Comparison of ENCODE assay signal across 10 mouse cellular contexts in genomic region chr10:75676819-75677565, GRCm38 (mm10). TPM values are rescaled to one million over a fixed set of nuclear protein-coding genes. Genes with fewer than 3 reads are reported as not detected.
DNase-seq lines count a peak whose midpoint lies in the region; ATAC-seq and TF ChIP-seq lines count a peak whose summit lies in the region.
"Had no signal": no experiment of that assay in that cellular context is flagged by ENCODE, and none has a peak within 500 bp of the region (broad histone marks: within the 10 kb centered on the region; RNA-seq: fewer than 3 reads in every experiment).

No protein-coding gene starts in this region.

- H3K4me3 ChIP-seq in limb, embryonic 15.5 days = no peak overlapping the region
- no peak overlapping the region for H3K4me3 ChIP-seq in limb, embryonic 10.5 days
- no peak overlapping the region for H3K4me3 ChIP-seq in liver, embryonic 15.5 days (replicated peaks)
- H3K4me3 ChIP-seq in stomach, embryonic 15.5 days (replicated peaks) = no peak overlapping the region
- no peak overlapping the region for H3K4me3 ChIP-seq in thymus, adult 2 months (ENCODE audit: control insufficient read depth, insufficient read depth, low read length)
- H3K4me3 ChIP-seq: erythroblast, embryonic 14.5 days had no signal

- no peak for TF ChIP-seq POLR2A in thymus, adult 2 months (IDR thresholded peaks at IDR 0.05; ENCODE audit: control insufficient read depth, extremely low read depth, insufficient read depth, low read length, poor library complexity)

- TF ChIP-seq CTCF in thymus, adult 2 months (IDR thresholded peaks at IDR 0.05; ENCODE audit: borderline replicate concordance, control insufficient read depth, extremely low read depth, insufficient read depth, low read length, poor library complexity) = no peak

- WGBS in limb, embryonic 15.5 days = 82% methylated on average over 7 of the region's 7 CpGs
- 95% methylated on average over 7 of the region's 7 CpGs for WGBS in limb, embryonic 10.5 days
- 74% methylated on average over 7 of the region's 7 CpGs for WGBS in liver, embryonic 15.5 days (ENCODE audit: insufficient replicate concordance)
- WGBS in stomach, embryonic 15.5 days = 65% methylated on average over 7 of the region's 7 CpGs
- 94% methylated on average over 7 of the region's 7 CpGs for WGBS in thymus, adult 2 months

- no peak overlapping the region for H3K9ac ChIP-seq in limb, embryonic 15.5 days
- no peak overlapping the region for H3K9ac ChIP-seq in liver, embryonic 15.5 days
- no peak overlapping the region for H3K9ac ChIP-seq in stomach, embryonic 15.5 days

- H3K9me3 ChIP-seq in limb, embryonic 15.5 days = no peaks in the 10 kb centered on the region
- no peaks in the 10 kb centered on the region for H3K9me3 ChIP-seq in limb, embryonic 10.5 days (replicated peaks)
- no peaks in the 10 kb centered on the region for H3K9me3 ChIP-seq in liver, embryonic 15.5 days (replicated peaks)
- H3K9me3 ChIP-seq in stomach, embryonic 15.5 days = no peaks in the 10 kb centered on the region

- ATAC-seq in limb, embryonic 15.5 days (ENCODE audit: insufficient number of reproducible peaks, low FRiP score, low TSS enrichment, low read depth) = no peak
- no peak for ATAC-seq in liver, embryonic 15.5 days (ENCODE audit: insufficient read depth)
- no peak for ATAC-seq in stomach, embryonic 15.5 days (ENCODE audit: insufficient read depth, low FRiP score, low read depth)

- H3K27me3 ChIP-seq in limb, embryonic 15.5 days = no peaks in the 10 kb centered on the region
- no peaks in the 10 kb centered on the region for H3K27me3 ChIP-seq in limb, embryonic 10.5 days (ENCODE audit: low read depth, poor library complexity, severe bottlenecking)
- no peaks in the 10 kb centered on the region for H3K27me3 ChIP-seq in liver, embryonic 15.5 days
- no peaks in the 10 kb centered on the region for H3K27me3 ChIP-seq in stomach, embryonic 15.5 days (replicated peaks)
- no peaks in the 10 kb centered on the region for H3K27me3 ChIP-seq in thymus, adult 2 months (ENCODE audit: control insufficient read depth, insufficient read depth, low read length)

- 0 out of 2 replicates have a peak overlapping the region, but pooled peaks have one; percentile 34 for H3K27ac ChIP-seq in limb, embryonic 15.5 days
- no peak overlapping the region for H3K27ac ChIP-seq in limb, embryonic 10.5 days
- peak overlapping the region; percentile 51 for H3K27ac ChIP-seq in liver, embryonic 15.5 days (replicated peaks)
- peak overlapping the region; percentile 85 for H3K27ac ChIP-seq in stomach, embryonic 15.5 days
- no peak overlapping the region for H3K27ac ChIP-seq in thymus, adult 2 months (ENCODE audit: control insufficient read depth, insufficient read depth, low read length)

- no peaks in the 10 kb centered on the region for H3K4me1 ChIP-seq in limb, embryonic 15.5 days
- H3K4me1 ChIP-seq in limb, embryonic 10.5 days = peaks cover 15% of the 10 kb centered on the region
- peaks cover 25% of the 10 kb centered on the region; the same call in 1 of the 2 replicates for H3K4me1 ChIP-seq in liver, embryonic 15.5 days (replicated peaks)
- peaks cover 26% of the 10 kb centered on the region for H3K4me1 ChIP-seq in stomach, embryonic 15.5 days
- H3K4me1 ChIP-seq in thymus, adult 2 months (replicated peaks; ENCODE audit: control insufficient read depth, insufficient read depth, low read length) = no peaks in the 10 kb centered on the region

- H3K36me3 ChIP-seq in limb, embryonic 15.5 days = peaks cover 45% of the 10 kb centered on the region
- peaks cover 80% of the 10 kb centered on the region for H3K36me3 ChIP-seq in limb, embryonic 10.5 days
- peaks cover 54% of the 10 kb centered on the region for H3K36me3 ChIP-seq in liver, embryonic 15.5 days (replicated peaks)
- H3K36me3 ChIP-seq in stomach, embryonic 15.5 days = 0 out of 2 replicates have a peak, but pooled peaks cover 2% of the 10 kb centered on the region
- H3K36me3 ChIP-seq in thymus, adult 2 months (ENCODE audit: control insufficient read depth, insufficient read depth, low read length) = no peaks in the 10 kb centered on the region; the same call in 1 of the 2 replicates

- DNase-seq in adrenal gland, adult 2 months = peak; percentile 26
- DNase-seq in adrenal gland, postnatal 10 days = no peak
- DNase-seq in limb, embryonic 10.5 days (ENCODE audit: low spot score) = no peak
- DNase-seq in thymus, adult 2 months = no peak
- DNase-seq in thymus, postnatal 4 days = no peak
- DNase-seq: right cerebral cortex, postnatal 14 days had no signal

- no peak overlapping the region for H3K4me2 ChIP-seq in limb, embryonic 15.5 days
- no peak overlapping the region for H3K4me2 ChIP-seq in liver, embryonic 15.5 days
- H3K4me2 ChIP-seq in stomach, embryonic 15.5 days = no peak overlapping the region

RNA-seq across cellular contexts. Expression of gene Susd2, which starts 33.2 kb away (rescaled TPM):
- total RNA-seq in adrenal gland, adult 2 months (2021) = 10 to 100 TPM; 10.7 to 13.5 TPM
- polyA plus RNA-seq in adrenal gland, adult 2 months (2012; rRNA removed) = 23.3 and 31.3 TPM in 2 replicates
- total RNA-seq in adrenal gland, postnatal 10 days (2021) = 1 to 10 TPM; 7.3 to 9.0 TPM
- polyA plus RNA-seq in limb, embryonic 15.5 days (2015; fragmentation: Nextera tagmentation; extraction: Ambion mirVana) = 10.9 and 14.3 TPM in 2 replicates
- 0.83 and 0.96 TPM in 2 replicates for polyA plus RNA-seq in limb, embryonic 10.5 days (2016; fragmentation: Nextera tagmentation; extraction: Ambion mirVana)
- 1.9 and 2.0 TPM in 2 replicates for polyA plus RNA-seq in liver, embryonic 15.5 days (2015; fragmentation: Nextera tagmentation; extraction: Ambion mirVana)
- 11.7 and 11.8 TPM in 2 replicates for polyA plus RNA-seq in stomach, embryonic 15.5 days (2015; fragmentation: Nextera tagmentation; extraction: Ambion mirVana)
- polyA plus RNA-seq in thymus, adult 2 months (2012; rRNA removed) = 11.1 and 11.2 TPM in 2 replicates

Comparison
In these comparisons a context has a peak if more than half of its experiments do, and no peak if none do; other contexts are left out.
1. H3K27ac ChIP-seq: peak in limb, embryonic 15.5 days (single experiment), liver, embryonic 15.5 days (single experiment) and stomach, embryonic 15.5 days (single experiment); none in limb, embryonic 10.5 days (single experiment) and thymus, adult 2 months (single experiment).